Mouse (Mus musculus): ENCODE measurements around the gene Bhlha15. TPM values are rescaled to one million over a fixed set of nuclear protein-coding genes. Genes with fewer than 3 reads are reported as not detected.

Gene Bhlha15
- total RNA-seq, 2 experiments from 2014 or later, result not detected

DNA sequence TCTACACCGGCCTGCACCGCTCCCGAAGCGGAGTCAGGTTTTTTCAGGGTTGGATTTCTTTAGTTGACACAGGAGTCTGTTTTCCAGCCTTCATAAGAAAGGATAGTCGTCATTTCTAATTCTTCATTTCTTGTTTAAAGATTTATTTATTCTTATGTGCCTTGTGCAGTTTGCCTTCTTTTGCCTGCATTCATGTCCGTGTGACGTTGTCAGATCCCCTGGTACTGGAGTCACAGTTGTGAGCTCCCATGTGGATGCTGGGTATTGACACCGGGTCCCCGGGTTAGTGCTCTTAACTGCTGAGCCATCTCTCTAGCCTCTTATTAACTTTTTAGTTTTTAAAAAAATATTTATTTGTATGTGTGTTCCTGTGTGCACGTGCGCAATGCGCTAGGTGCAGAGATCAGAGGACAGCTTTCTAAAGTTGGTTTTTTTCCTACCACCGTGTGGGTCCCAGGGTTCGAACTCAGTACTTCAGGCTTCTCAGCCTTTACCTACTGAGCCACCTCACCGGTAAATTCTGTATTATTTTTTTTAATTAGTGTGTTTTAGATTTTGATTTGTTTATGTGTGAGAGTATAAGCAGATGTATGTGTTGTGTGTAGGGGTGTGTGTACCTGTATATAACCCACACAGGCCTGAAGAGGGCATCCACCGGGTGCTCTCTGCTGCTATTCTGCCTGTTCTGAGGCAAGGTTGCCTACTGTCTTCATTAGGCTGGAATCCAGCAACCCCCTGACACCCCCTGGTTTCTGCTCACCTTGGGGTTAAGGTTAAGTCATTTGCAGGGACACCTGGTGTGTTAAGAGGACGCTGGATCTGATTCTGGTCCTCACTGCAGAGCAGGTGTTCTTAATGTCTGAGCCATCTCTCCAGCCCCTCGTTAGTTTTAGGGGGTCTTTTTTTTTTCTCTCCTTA, 34.1 kb downstream of the Bhlha15 start:
- intact Hi-C loops (cut with DNase I), result no loop called here

DNA sequence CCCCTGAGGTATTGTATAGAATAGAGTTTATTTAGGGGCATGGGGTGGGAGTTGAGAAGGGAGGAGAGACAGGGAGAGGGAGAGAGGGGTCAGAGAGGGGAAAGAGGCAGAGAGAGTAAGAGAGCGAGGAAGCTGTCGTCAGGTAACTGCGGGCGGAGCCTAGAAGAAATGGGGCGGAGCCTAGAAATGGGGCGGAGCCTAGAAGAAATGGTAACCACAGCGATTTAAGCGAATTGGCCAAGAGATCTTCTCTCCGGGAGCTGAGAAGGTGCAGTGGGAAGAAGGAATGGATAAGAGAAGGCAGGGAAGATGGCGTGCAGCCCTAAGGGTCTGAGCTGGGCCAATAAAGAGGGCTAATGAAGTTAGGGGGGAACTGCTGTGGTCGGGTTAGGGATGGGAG, 36.1 kb downstream of the Bhlha15 start:
- no peak for DNase-seq (ENCODE audit: low spot score)
- intact Hi-C loops (cut with DNase I), result loop anchor here (2.0 kb wide), 1 partner anchor 29 kb away; no protein-coding TSS in a partner anchor

More for the DNA sequence above, 34.1 kb downstream of the Bhlha15 start:
- DNase-seq (ENCODE audit: low spot score), result no peak

- intact Hi-C loops (cut with DNase I), result loop anchor here (10.0 kb wide), 1 partner anchor 125 kb away; the partner anchor contains the start of gene Baiap2l1
- no peak for DNase-seq (ENCODE audit: low spot score)
Observed at GRCm38 (mm10) chr5:144230216-144230615, 40.1 kb downstream of the Bhlha15 start.

GRCm38 (mm10) chr5:144231410-144231809, 41.3 kb downstream of the Bhlha15 start:
- no peak for DNase-seq (ENCODE audit: low spot score)

DNA sequence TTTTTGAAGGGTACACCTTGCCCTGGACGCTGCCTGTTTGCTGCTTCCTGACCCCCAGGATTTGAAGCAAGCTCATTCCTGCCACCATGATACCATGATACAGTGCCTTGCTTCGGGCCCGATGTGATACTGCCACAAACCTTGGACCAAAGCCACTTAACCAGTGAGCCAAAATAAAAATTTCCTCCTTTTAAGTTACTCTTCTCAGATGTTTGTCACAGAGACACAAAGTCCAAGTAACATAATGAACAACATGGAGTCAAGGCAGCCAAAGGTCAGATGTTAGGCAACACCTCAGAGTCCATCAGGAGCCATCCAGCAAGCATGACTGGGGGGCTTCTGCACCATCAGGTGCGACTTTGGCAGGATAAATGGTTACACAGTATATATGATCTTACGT, 42.4 kb downstream of the Bhlha15 start:
- intact Hi-C loops (cut with DNase I), result loop anchor here (10.0 kb wide), 1 partner anchor 122 kb away; the partner anchor contains the start of gene Baiap2l1
- no peak for DNase-seq (ENCODE audit: low spot score)

More at GRCm38 (mm10) chr5:144231410-144231809, 41.3 kb downstream of the Bhlha15 start:
- intact Hi-C loops (cut with DNase I), result loop anchor here (10.0 kb wide), 1 partner anchor 123 kb away; the partner anchor contains the start of gene Baiap2l1

DNA sequence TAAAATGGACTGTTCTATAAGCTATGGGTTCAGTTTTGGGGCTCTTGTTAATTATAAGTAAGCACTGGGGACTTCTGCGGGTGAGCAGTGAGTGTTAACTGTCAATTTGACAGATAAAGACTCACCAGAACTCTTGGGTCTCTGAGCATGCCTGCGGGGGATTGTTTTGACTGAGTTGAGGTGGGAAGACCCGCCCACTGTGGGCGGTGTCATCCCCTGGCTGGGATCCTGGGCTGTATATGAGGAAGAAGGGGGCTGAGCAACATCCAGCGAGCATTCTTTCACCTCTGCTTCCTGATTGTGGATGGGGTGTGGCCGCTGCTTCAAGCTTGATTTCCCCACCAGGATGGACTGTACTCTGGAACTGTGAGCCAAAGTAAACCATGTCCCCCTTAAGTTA, 44.1 kb downstream of the Bhlha15 start:
- intact Hi-C loops (cut with DNase I), result loop anchor here (10.0 kb wide), 1 partner anchor 121 kb away; the partner anchor contains the start of gene Baiap2l1

DNA sequence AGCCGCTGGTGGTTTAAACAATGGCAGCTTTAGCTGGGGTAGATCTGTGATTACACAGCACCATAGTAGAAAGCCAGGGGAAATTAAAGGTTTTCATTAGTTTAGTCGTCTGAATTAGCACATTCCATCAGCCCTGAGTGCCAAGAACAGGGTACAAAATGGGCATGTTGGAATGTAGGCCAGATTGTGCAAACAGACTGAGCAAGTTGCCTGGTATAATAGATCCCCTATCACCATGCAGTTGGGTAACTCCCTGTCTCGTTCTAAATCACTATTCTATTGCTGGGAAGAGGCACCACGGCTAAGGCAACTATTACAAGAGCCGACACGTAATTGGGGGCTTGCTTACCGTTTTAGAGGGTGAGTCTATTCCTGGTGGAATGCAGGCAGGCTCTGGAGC, 44.6 kb downstream of the Bhlha15 start:
- intact Hi-C loops (cut with DNase I), result loop anchor here (10.0 kb wide), 1 partner anchor 120 kb away; the partner anchor contains the start of gene Baiap2l1
- DNase-seq (ENCODE audit: low spot score), result no peak

More for the DNA sequence above, 44.1 kb downstream of the Bhlha15 start:
- DNase-seq (ENCODE audit: low spot score), result no peak

DNA sequence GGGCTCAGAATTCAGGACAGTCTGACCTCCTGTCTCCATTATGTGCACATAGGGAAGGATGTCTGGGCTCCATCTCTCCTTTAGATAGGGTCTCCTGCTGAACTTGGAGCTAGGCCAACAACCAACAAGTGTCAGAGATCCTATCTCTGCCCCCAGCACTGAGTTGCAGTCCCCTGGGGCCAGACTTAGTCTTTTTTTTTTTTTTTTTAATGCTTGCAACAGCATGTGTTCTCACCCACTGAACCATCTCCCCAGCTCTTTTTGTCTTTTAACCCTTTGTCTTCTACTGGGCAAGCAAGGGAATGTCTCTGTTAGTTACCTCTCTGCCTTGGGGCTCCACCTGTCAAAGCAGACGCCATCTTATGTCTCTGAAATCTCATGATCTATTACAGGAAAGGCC, 48.9 kb downstream of the Bhlha15 start:
- DNase-seq (ENCODE audit: low spot score), result no peak
- intact Hi-C loops (cut with DNase I), result loop anchor here (10.0 kb wide), 1 partner anchor 116 kb away; the partner anchor contains the start of gene Baiap2l1

Other genes with a start within 250 kb of the Bhlha15 start
- 10 to 100 TPM; 25.0 to 26.0 TPM for gene Ccz1, start 175.4 kb upstream of the Bhlha15 start, total RNA-seq (2021)
- gene Ocm, start 163.6 kb upstream of the Bhlha15 start, total RNA-seq (2021), result not detected
- gene Lmtk2, start 89.8 kb upstream of the Bhlha15 start, total RNA-seq (2021), result 10 to 100 TPM; 23.7 to 25.8 TPM
- 10 to 100 TPM; 23.0 to 24.9 TPM for gene Tecpr1, start 33.3 kb downstream of the Bhlha15 start, total RNA-seq (2021)
- 100 to 1,000 TPM; 114 to 130 TPM for gene Bri3, start 54.2 kb downstream of the Bhlha15 start, total RNA-seq (2021)
- 1 to 10 TPM; 5.6 to 5.7 TPM for gene Baiap2l1, start 167.8 kb downstream of the Bhlha15 start, total RNA-seq (2021)

All from heart, postnatal 25 days (tissue).